ENCODE assay signal across 25 mouse cellular contexts in the genomic region with DNA sequence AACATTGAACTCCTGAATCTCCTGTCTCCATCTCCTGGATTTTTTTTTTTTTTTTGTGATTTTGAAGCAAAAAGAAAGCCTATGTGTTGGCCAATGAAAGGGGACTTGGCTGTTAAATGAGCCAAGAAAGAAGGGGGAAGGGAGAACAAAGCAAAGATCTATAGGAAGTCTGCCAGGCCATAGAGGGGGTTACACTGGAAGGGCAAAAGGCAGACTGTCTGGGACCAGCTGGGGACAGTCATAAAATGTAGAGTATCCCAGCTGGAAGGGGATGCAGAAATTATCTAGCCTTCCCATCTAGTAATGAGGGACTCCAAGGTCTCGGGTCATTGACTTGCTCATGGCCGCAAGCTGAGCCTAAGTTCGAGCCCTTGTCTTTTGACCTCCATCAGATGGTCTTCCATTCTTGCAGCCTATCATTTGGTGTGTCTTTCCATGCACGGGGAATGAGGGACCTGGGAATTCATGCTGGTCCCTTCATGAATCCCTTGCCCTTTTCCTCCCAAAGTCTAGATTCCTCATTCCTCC.
DNase-seq lines count a peak whose midpoint lies in the region; ATAC-seq and TF ChIP-seq lines count a peak whose summit lies in the region.
"Had no signal": no experiment of that assay in that cellular context is flagged by ENCODE, and none has a peak within 500 bp of the region (broad histone marks: within the 10 kb centered on the region; RNA-seq: fewer than 3 reads in every experiment).

No protein-coding gene starts in this region.

- no peak overlapping the region for H3K4me2 ChIP-seq in kidney, postnatal 0 days (ENCODE audit: low read length)
- H3K4me2 ChIP-seq in lung, embryonic 16.5 days (ENCODE audit: low read depth, low read length): no peak overlapping the region
- H3K4me2 ChIP-seq: embryonic facial prominence, embryonic 12.5 days; embryonic facial prominence, embryonic 15.5 days; heart, embryonic 13.5 days had no signal

- TF ChIP-seq CTCF in kidney, adult 2 months (conservative IDR thresholded peaks at IDR 0.05; ENCODE audit: insufficient read depth, insufficient read length, low read depth, low read length): no peak
- TF ChIP-seq CTCF in kidney, postnatal 0 days (IDR thresholded peaks at IDR 0.05; ENCODE audit: low read depth): no peak

- H3K36me3 ChIP-seq in kidney, adult 2 months (ENCODE audit: control insufficient read depth, insufficient read depth, low read length): no peaks in the 10 kb centered on the region
- no peaks in the 10 kb centered on the region for H3K36me3 ChIP-seq in kidney, postnatal 0 days (ENCODE audit: insufficient read depth, low read length)
- no peaks in the 10 kb centered on the region for H3K36me3 ChIP-seq in lung, embryonic 16.5 days (ENCODE audit: control insufficient read depth, insufficient read depth, low read length)
- H3K36me3 ChIP-seq: embryonic facial prominence, embryonic 12.5 days; embryonic facial prominence, embryonic 15.5 days; heart, embryonic 10.5 days; heart, embryonic 13.5 days had no signal

- no peaks in the 10 kb centered on the region for H3K27me3 ChIP-seq in kidney, adult 2 months (replicated peaks; ENCODE audit: control insufficient read depth, insufficient read depth, low read length)
- H3K27me3 ChIP-seq in kidney, postnatal 0 days (ENCODE audit: insufficient read depth, low read length): no peaks in the 10 kb centered on the region
- no peaks in the 10 kb centered on the region for H3K27me3 ChIP-seq in lung, embryonic 16.5 days (ENCODE audit: control insufficient read depth, insufficient read depth, low read depth, low read length)
- H3K27me3 ChIP-seq: embryonic facial prominence, embryonic 12.5 days; embryonic facial prominence, embryonic 15.5 days had no signal

- no peak overlapping the region for H3K4me3 ChIP-seq in kidney, adult 2 months (ENCODE audit: insufficient read depth, low read depth, low read length)
- H3K4me3 ChIP-seq in kidney, postnatal 0 days (replicated peaks; ENCODE audit: low read depth, low read length): no peak overlapping the region
- no peak overlapping the region for H3K4me3 ChIP-seq in lung, embryonic 16.5 days (ENCODE audit: low read length)
- H3K4me3 ChIP-seq: embryonic facial prominence, embryonic 12.5 days; embryonic facial prominence, embryonic 15.5 days; heart, adult 2 months; heart, embryonic 10.5 days; heart, embryonic 13.5 days had no signal

- DNase-seq in kidney, adult 2 months: peak; percentile 67
- DNase-seq in kidney, adult 9 months: no peak
- peak; percentile 74 for DNase-seq in kidney, postnatal 0 days (ENCODE audit: low spot score)
- no peak for DNase-seq in kidney, postnatal 25 days
- no peak for DNase-seq in lung, postnatal 36 days
- DNase-seq in kidney, postnatal 14 days: peak; percentile 64
- DNase-seq in ovary, postnatal 36 days (ENCODE audit: low spot score): no peak
- DNase-seq: adrenal gland, postnatal 14 days; cerebellum, adult 11 months; cerebellum, adult 2 months; cerebellum, adult 9-11 months; cerebellum, postnatal 25 days; forebrain, postnatal 0 days; gastrocnemius, postnatal 10 days; gastrocnemius, postnatal 36 days; heart, adult 2 months; heart, postnatal 14 days; heart, postnatal 4 days had no signal

- no peaks in the 10 kb centered on the region for H3K4me1 ChIP-seq in kidney, adult 2 months (ENCODE audit: control insufficient read depth, insufficient read depth, low read length)
- H3K4me1 ChIP-seq in kidney, postnatal 0 days (replicated peaks; ENCODE audit: insufficient read depth, low read length): peaks cover 13% of the 10 kb centered on the region; the same call in 1 of the 2 replicates
- H3K4me1 ChIP-seq in lung, embryonic 16.5 days (replicated peaks; ENCODE audit: control insufficient read depth, insufficient read depth, low read length): peaks cover 16% of the 10 kb centered on the region

- no peak for TF ChIP-seq POLR2A in kidney, adult 2 months (IDR thresholded peaks at IDR 0.05; ENCODE audit: low read depth, low read length)

- no peak overlapping the region for H3K27ac ChIP-seq in kidney, adult 2 months (ENCODE audit: insufficient read depth, low read depth, low read length)
- 0 out of 2 replicates have a peak overlapping the region, but pooled peaks have one; percentile 2 for H3K27ac ChIP-seq in kidney, postnatal 0 days
- peak overlapping the region; percentile 40 for H3K27ac ChIP-seq in lung, embryonic 16.5 days (ENCODE audit: low read length)
- H3K27ac ChIP-seq: embryonic facial prominence, embryonic 12.5 days; embryonic facial prominence, embryonic 15.5 days; heart, adult 2 months; heart, embryonic 10.5 days; heart, embryonic 13.5 days had no signal

- H3K9ac ChIP-seq in kidney, postnatal 0 days (ENCODE audit: low read depth, low read length): no peak overlapping the region
- no peak overlapping the region for H3K9ac ChIP-seq in lung, embryonic 16.5 days (ENCODE audit: low read length)
- H3K9ac ChIP-seq: embryonic facial prominence, embryonic 12.5 days; embryonic facial prominence, embryonic 15.5 days; forebrain, postnatal 0 days; heart, embryonic 13.5 days had no signal

- H3K9me3 ChIP-seq in kidney, postnatal 0 days (replicated peaks; ENCODE audit: low read length): no peaks in the 10 kb centered on the region
- no peaks in the 10 kb centered on the region for H3K9me3 ChIP-seq in lung, embryonic 16.5 days (ENCODE audit: control insufficient read depth, low read length)
- H3K9me3 ChIP-seq: embryonic facial prominence, embryonic 12.5 days; embryonic facial prominence, embryonic 15.5 days; heart, embryonic 10.5 days; heart, embryonic 13.5 days had no signal

- WGBS in kidney, adult 2 months: 64% methylated on average over 4 of the region's 4 CpGs
- WGBS in kidney, postnatal 0 days: 35% methylated on average over 4 of the region's 4 CpGs
- WGBS in lung, embryonic 16.5 days: 51% methylated on average over 4 of the region's 4 CpGs

- no peak for ATAC-seq in kidney, postnatal 0 days (replicated peaks; ENCODE audit: low FRiP score, low read depth)
- peak; percentile 57 for ATAC-seq in lung, embryonic 16.5 days (ENCODE audit: low read depth)
- ATAC-seq: CD4-positive, CD25-positive, alpha-beta regulatory T cell, adult 4 months; forebrain, embryonic 14.5 days; forebrain, postnatal 0 days had no signal

Comparison
In these comparisons a context has a peak if more than half of its experiments do, and no peak if none do; other contexts are left out.
1. DNase-seq: peak in kidney, adult 2 months (single experiment), kidney, postnatal 0 days (single experiment) and kidney, postnatal 14 days (single experiment); none in kidney, adult 9 months (single experiment), kidney, postnatal 25 days (0 of 2), lung, postnatal 36 days (single experiment) and ovary, postnatal 36 days (single experiment).